Mouse (Mus musculus): ENCODE measurements around the gene Prc1. TPM values are rescaled to one million over a fixed set of nuclear protein-coding genes. Genes with fewer than 3 reads are reported as not detected.

Gene Prc1
- polyA plus RNA-seq, 1 experiment, result 25.5 TPM

DNA sequence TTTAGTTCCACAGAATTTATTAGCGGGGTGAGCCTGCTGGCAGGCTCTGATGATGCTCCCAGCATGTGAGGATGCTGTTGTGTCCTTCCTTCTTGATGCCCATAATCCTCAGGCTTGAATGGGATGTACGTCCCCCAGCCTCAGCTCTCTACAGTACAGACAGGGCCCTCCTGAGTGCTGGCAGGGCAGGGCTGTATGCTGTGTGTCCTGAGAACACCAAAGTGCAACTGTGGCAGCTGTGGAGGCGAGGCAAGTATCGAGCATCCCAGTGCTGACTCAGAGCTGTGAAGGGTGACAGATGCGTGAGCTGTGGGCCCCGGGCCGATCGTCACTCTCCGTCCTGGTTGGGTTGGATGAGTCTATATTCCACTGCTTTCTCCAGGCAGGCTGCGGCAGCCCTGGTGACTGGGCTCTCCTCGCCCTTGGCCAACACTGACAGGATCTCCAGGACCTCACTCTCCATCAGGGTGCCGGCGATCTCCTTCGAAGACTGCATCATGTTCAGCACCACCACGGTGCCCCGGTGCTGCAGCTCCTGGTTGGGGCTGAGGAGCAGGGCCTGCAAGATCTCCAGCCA is 31.1 kb downstream of the Prc1 start:
- Histone ChIP-seq H3K79me2 (ENCODE audit: control insufficient read depth, insufficient read depth) (peaks cover 12% of the 10 kb centered on the region), H3K36me3 (ENCODE audit: control insufficient read depth, insufficient read depth) (no peaks in the 10 kb centered on the region), H3K27me3 (ENCODE audit: control insufficient read depth, insufficient read depth, insufficient read length) (no peaks in the 10 kb centered on the region), H3K4me3 (no peak overlapping the region), H3ac (ENCODE audit: control insufficient read depth, insufficient read length) (no peak overlapping the region), H3K4me2 (ENCODE audit: low read depth) (no peak overlapping the region)
- no peak for TF ChIP-seq POLR2A (IDR thresholded peaks at IDR 0.05; ENCODE audit: insufficient read length, low read depth)
- peak in 1 of 3 experiments; percentile 70 for TF ChIP-seq MYOD1 (IDR thresholded peaks at IDR 0.05; ENCODE audit: control insufficient read depth in 1 of 3, insufficient read length in 2 of 3, low read depth in 2 of 3)
- TF ChIP-seq CEBPB (IDR thresholded peaks at IDR 0.05; ENCODE audit: insufficient read depth, poor library complexity, severe bottlenecking), result no peak
- TF ChIP-seq E2F4 (IDR thresholded peaks at IDR 0.05; ENCODE audit: insufficient read depth), result no peak
- TF ChIP-seq TCF12 (IDR thresholded peaks at IDR 0.05; ENCODE audit: insufficient read depth, poor library complexity, severe bottlenecking), result no peak
- no peak for TF ChIP-seq REST (IDR thresholded peaks at IDR 0.05; ENCODE audit: insufficient read depth, insufficient read length)
- TF ChIP-seq MAX (IDR thresholded peaks at IDR 0.05; ENCODE audit: low read depth), result no peak
- no peak for TF ChIP-seq SRF (IDR thresholded peaks at IDR 0.05; ENCODE audit: control insufficient read depth, insufficient read length, low read depth)
- TF ChIP-seq POLR2AphosphoS2 (IDR thresholded peaks at IDR 0.05; ENCODE audit: insufficient read length, low read depth), result peak; percentile 14
- peak in 1 of 3 experiments; percentile 30 for TF ChIP-seq MYOG (IDR thresholded peaks at IDR 0.05; ENCODE audit: control insufficient read depth in 1 of 3, insufficient read depth in 1 of 3, insufficient read length in 2 of 3, low read depth in 2 of 3)
- TF ChIP-seq TCF3 (IDR thresholded peaks at IDR 0.05; ENCODE audit: insufficient read length, low read depth), result no peak
- TF ChIP-seq USF1 (IDR thresholded peaks at IDR 0.05; ENCODE audit: low read depth), result no peak

DNA sequence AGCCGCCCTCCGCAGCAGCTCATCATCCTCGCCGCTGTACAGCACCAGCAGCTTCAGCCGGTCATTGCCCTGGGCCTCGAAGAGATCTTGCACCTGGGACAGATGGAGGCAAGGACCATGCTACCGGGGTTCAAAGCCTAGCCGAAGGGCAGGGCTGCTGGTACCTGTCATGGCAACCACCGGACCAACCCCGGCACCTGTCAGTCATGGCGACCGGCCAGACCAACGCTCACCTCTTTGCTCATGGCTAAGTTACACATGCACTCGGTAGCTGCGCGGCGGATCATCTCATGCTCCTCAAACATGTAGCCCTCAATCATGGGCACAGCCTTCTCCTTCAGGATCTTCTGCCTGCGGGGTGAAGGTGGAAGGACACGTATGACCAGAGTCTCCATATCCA is 31.8 kb downstream of the Prc1 start:
- H3K36me3 ChIP-seq (ENCODE audit: control insufficient read depth, insufficient read depth), result no peaks in the 10 kb centered on the region
- peaks cover 12% of the 10 kb centered on the region for H3K79me2 ChIP-seq (ENCODE audit: control insufficient read depth, insufficient read depth)
- H3K4me3 ChIP-seq, result no peak overlapping the region
- H3K27me3 ChIP-seq (ENCODE audit: control insufficient read depth, insufficient read depth, insufficient read length), result no peaks in the 10 kb centered on the region
- no peak overlapping the region for H3K4me2 ChIP-seq (ENCODE audit: low read depth)
- TF ChIP-seq E2F4 (IDR thresholded peaks at IDR 0.05; ENCODE audit: insufficient read depth) (no peak), TCF3 (IDR thresholded peaks at IDR 0.05; ENCODE audit: insufficient read length, low read depth) (no peak), POLR2A (IDR thresholded peaks at IDR 0.05; ENCODE audit: insufficient read length, low read depth) (no peak), USF1 (IDR thresholded peaks at IDR 0.05; ENCODE audit: low read depth) (no peak), MYOG (IDR thresholded peaks at IDR 0.05; ENCODE audit: control insufficient read depth in 1 of 3, insufficient read depth in 1 of 3, insufficient read length in 2 of 3, low read depth in 2 of 3) (no peak), SRF (IDR thresholded peaks at IDR 0.05; ENCODE audit: control insufficient read depth, insufficient read length, low read depth) (no peak), CEBPB (IDR thresholded peaks at IDR 0.05; ENCODE audit: insufficient read depth, poor library complexity, severe bottlenecking) (no peak), TCF12 (IDR thresholded peaks at IDR 0.05; ENCODE audit: insufficient read depth, poor library complexity, severe bottlenecking) (no peak), MYOD1 (IDR thresholded peaks at IDR 0.05; ENCODE audit: control insufficient read depth in 1 of 3, insufficient read length in 2 of 3, low read depth in 2 of 3) (no peak), POLR2AphosphoS2 (IDR thresholded peaks at IDR 0.05; ENCODE audit: insufficient read length, low read depth) (no peak), MAX (IDR thresholded peaks at IDR 0.05; ENCODE audit: low read depth) (no peak)
- no peak overlapping the region for H3ac ChIP-seq (ENCODE audit: control insufficient read depth, insufficient read length)

DNA sequence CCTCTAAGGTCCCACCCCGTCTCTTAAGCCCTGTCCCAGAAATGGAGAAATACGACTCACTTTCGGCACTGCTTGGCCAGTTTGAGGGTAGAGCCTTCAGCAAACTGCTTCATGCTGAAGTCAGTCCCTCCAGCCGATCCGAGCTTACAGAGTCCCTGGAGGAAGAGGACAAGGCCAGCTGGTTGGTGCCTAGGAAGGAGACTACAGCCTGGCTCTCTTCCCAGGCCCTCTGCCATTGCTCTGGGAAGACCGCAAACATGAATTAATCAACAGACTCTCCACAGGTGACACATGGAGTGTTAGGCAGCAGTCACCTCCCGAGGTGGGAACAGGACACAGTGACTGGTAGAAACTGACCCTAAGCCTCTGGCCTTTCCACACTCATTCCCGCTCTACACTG is 36.0 kb downstream of the Prc1 start:
- H3K36me3 ChIP-seq (ENCODE audit: control insufficient read depth, insufficient read depth), result peaks cover 15% of the 10 kb centered on the region

DNA sequence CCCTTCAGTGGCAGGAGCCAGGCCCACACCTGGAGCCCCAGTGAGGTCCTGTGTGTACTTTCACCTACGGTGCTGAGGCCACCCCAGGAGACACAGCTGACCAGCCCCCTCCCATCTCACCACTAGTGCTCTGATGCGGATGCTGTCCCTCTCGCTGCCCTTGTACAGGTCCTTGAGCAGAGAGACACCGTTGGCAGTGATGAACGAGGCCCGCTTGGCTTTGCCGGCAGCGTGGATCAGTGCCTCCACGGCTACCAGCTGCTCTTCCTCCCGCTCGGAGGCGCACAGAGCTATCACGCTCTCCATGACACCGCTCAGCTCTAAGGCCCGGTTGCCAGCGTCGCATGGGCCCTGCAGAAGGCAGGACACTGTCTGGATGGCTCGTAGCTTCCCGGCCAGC is 37.2 kb downstream of the Prc1 start:
- no peak for TF ChIP-seq MYOG (IDR thresholded peaks at IDR 0.05; ENCODE audit: control insufficient read depth in 1 of 3, insufficient read depth in 1 of 3, insufficient read length in 2 of 3, low read depth in 2 of 3)
- no peak overlapping the region for H3K4me3 ChIP-seq
- no peak overlapping the region for H3ac ChIP-seq (ENCODE audit: control insufficient read depth, insufficient read length)
- peaks cover 15% of the 10 kb centered on the region for H3K36me3 ChIP-seq (ENCODE audit: control insufficient read depth, insufficient read depth)
- H3K4me2 ChIP-seq (ENCODE audit: low read depth), result no peak overlapping the region
- no peaks in the 10 kb centered on the region for H3K79me2 ChIP-seq (ENCODE audit: control insufficient read depth, insufficient read depth)
- no peaks in the 10 kb centered on the region for H3K27me3 ChIP-seq (ENCODE audit: control insufficient read depth, insufficient read depth, insufficient read length)

More for the DNA sequence above, 36.0 kb downstream of the Prc1 start:
- no peak overlapping the region for H3ac ChIP-seq (ENCODE audit: control insufficient read depth, insufficient read length)
- H3K27me3 ChIP-seq (ENCODE audit: control insufficient read depth, insufficient read depth, insufficient read length), result no peaks in the 10 kb centered on the region
- H3K79me2 ChIP-seq (ENCODE audit: control insufficient read depth, insufficient read depth), result no peaks in the 10 kb centered on the region
- TF ChIP-seq CEBPB (IDR thresholded peaks at IDR 0.05; ENCODE audit: insufficient read depth, poor library complexity, severe bottlenecking) (no peak), MYOD1 (IDR thresholded peaks at IDR 0.05; ENCODE audit: control insufficient read depth in 1 of 3, insufficient read length in 2 of 3, low read depth in 2 of 3) (no peak), MAX (IDR thresholded peaks at IDR 0.05; ENCODE audit: low read depth) (no peak), USF1 (IDR thresholded peaks at IDR 0.05; ENCODE audit: low read depth) (no peak), E2F4 (IDR thresholded peaks at IDR 0.05; ENCODE audit: insufficient read depth) (no peak), SRF (IDR thresholded peaks at IDR 0.05; ENCODE audit: control insufficient read depth, insufficient read length, low read depth) (no peak), TCF12 (IDR thresholded peaks at IDR 0.05; ENCODE audit: insufficient read depth, poor library complexity, severe bottlenecking) (no peak), REST (IDR thresholded peaks at IDR 0.05; ENCODE audit: insufficient read depth, insufficient read length) (no peak), TCF3 (IDR thresholded peaks at IDR 0.05; ENCODE audit: insufficient read length, low read depth) (no peak), POLR2AphosphoS2 (IDR thresholded peaks at IDR 0.05; ENCODE audit: insufficient read length, low read depth) (no peak), MYOG (IDR thresholded peaks at IDR 0.05; ENCODE audit: control insufficient read depth in 1 of 3, insufficient read depth in 1 of 3, insufficient read length in 2 of 3, low read depth in 2 of 3) (no peak), POLR2A (IDR thresholded peaks at IDR 0.05; ENCODE audit: insufficient read length, low read depth) (no peak)
- no peak overlapping the region for H3K4me2 ChIP-seq (ENCODE audit: low read depth)
- H3K4me3 ChIP-seq, result no peak overlapping the region

DNA sequence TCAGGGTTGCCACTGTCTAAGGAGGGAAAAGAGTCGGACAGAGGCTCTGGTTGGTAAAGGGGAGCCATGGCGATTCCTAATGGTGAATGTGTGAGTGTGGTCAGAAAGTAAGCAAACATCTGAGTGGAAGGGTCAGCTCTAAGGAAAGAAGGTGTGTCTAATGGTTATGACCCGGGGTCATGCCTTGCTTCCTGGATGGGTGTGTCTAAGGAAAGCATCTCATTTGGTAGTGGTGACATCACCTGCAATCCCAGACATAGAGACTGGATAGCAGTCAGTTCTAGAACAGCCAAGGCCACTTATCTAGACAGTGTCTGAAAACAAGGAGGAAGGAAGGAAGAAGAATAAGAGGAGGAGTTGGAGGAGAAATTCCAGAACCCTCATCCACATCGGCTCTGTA is 40.6 kb downstream of the Prc1 start:
- no peak overlapping the region for H3K4me2 ChIP-seq (ENCODE audit: low read depth)
- H3K27me3 ChIP-seq (ENCODE audit: control insufficient read depth, insufficient read depth, insufficient read length), result no peaks in the 10 kb centered on the region
- H3K36me3 ChIP-seq (ENCODE audit: control insufficient read depth, insufficient read depth), result peaks cover 15% of the 10 kb centered on the region
- H3K79me2 ChIP-seq (ENCODE audit: control insufficient read depth, insufficient read depth), result peaks cover 15% of the 10 kb centered on the region
- H3K4me3 ChIP-seq, result no peak overlapping the region
- no peak for TF ChIP-seq TCF3 (IDR thresholded peaks at IDR 0.05; ENCODE audit: insufficient read length, low read depth)
- TF ChIP-seq SRF (IDR thresholded peaks at IDR 0.05; ENCODE audit: control insufficient read depth, insufficient read length, low read depth), result no peak
- no peak for TF ChIP-seq REST (IDR thresholded peaks at IDR 0.05; ENCODE audit: insufficient read depth, insufficient read length)
- no peak for TF ChIP-seq TCF12 (IDR thresholded peaks at IDR 0.05; ENCODE audit: insufficient read depth, poor library complexity, severe bottlenecking)
- TF ChIP-seq MYOG (IDR thresholded peaks at IDR 0.05; ENCODE audit: control insufficient read depth in 1 of 3, insufficient read depth in 1 of 3, insufficient read length in 2 of 3, low read depth in 2 of 3), result no peak
- no peak for TF ChIP-seq E2F4 (IDR thresholded peaks at IDR 0.05; ENCODE audit: insufficient read depth)
- no peak for TF ChIP-seq MAX (IDR thresholded peaks at IDR 0.05; ENCODE audit: low read depth)
- no peak for TF ChIP-seq USF1 (IDR thresholded peaks at IDR 0.05; ENCODE audit: low read depth)
- TF ChIP-seq MYOD1 (IDR thresholded peaks at IDR 0.05; ENCODE audit: control insufficient read depth in 1 of 3, insufficient read length in 2 of 3, low read depth in 2 of 3), result no peak
- no peak for TF ChIP-seq POLR2A (IDR thresholded peaks at IDR 0.05; ENCODE audit: insufficient read length, low read depth)
- no peak for TF ChIP-seq CEBPB (IDR thresholded peaks at IDR 0.05; ENCODE audit: insufficient read depth, poor library complexity, severe bottlenecking)
- TF ChIP-seq POLR2AphosphoS2 (IDR thresholded peaks at IDR 0.05; ENCODE audit: insufficient read length, low read depth), result no peak
- no peak overlapping the region for H3ac ChIP-seq (ENCODE audit: control insufficient read depth, insufficient read length)

Data from myocyte (in vitro differentiated cells).